Mouse (Mus musculus) liver, adult (tissue): Measurements from ENCODE around the gene Kazald1.

Experiments
- GATA4 ChIP-seq: IDR thresholded peaks from 2 replicates; pipeline ENCODE4 v1.6.1; 2014; ENCODE audit warnings: mild to moderate bottlenecking, low read length; ENCODE audit not compliant: insufficient replicate concordance

Gene Kazald1

DNA sequence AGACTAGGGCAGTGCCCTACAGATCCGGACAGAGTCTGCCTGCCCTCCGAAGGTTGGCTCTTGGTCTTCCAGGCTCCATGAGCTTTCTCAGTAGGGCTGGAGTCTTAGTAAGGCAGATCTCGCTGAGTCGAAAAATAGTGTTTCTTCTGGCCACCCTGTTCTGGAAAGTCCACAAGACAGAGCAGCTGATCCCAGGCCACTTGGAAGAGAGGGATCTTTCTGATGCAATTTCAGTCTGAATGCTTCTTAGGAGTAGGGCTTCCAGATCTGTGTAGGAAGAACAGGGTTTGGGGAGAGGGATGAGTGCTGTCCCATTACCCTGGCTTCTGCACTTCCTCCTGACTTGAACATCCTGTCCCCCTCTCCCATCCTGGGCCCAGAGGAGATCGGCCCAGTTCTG is 29.4 kb upstream of the Kazald1 start, which contains the start of gene Pdzd7:
TSS of gene Pdzd7 (minus strand) at position 67 of the 400 bp plus-strand sequence.
- no peak for TF ChIP-seq GATA4

DNA sequence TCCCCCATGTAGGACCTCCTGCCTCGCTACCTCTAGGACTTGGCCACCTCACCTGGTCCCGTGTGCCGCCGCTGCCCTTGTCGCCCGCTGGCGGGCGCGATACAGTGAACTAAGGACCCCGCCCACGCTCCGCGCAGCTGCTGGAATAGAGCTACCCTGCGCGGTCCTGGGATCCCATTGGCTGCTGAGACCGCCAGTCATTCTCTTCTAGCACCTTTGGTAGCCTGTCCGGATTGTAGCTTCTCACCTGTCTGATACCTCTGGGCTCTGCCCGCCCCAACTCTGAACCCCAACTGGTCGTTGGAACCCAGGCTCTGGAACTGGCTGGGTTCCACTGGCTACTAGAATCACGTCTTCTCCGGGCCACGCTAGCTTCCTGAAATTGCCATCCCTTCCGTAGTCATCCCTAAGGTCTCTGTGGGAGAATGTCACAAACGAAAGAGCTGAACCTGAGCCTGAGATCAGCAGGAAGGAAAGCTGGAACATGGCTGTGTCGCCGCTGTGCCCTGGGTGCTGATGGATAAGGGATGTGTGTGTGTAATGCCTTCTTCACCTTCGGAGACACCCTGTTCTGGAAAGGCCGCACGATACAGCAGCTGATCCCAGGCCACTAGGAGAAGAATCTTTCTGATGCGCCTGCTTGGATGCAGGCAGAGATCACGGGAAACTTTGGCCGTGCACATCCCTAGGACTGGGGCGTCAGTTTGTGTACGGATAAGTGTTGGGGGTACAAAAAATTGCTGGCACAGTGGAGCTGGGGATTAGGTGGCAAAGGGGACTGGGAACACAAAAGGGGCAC is 28.3 kb upstream of the Kazald1 start:
- TF ChIP-seq GATA4: no peak

DNA sequence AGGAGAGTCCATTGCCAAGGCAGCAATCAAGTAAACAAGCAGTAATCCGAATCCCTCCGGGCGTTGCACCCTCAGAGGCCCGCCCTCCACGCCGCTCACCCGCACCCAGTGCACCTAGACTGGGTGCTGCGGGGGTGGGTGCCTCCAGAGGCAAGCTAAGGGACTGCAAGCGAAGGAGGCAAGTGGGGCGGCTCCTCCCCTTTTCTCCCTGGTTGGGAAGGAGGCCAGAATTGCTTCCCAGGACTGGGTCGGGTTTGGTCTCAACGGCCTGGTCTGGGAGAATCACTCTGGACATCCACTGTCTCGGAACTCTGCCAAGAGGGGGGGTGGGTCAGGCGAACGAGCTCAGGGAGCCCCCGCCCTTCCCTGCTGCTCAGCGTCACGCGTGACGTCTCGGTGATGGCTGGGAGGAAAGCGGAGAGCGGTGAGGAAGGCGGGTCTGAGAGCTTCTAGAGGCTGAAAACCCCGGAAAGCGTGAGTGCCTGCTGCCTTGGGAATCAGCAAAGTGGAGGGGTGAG is 27.6 kb upstream of the Kazald1 start, which contains the start of gene Sfxn3:
TSS of gene Sfxn3 (plus strand) at position 87 of the 518 bp plus-strand sequence.
- no peak; the same call in 1 of the 2 replicates for TF ChIP-seq GATA4

DNA sequence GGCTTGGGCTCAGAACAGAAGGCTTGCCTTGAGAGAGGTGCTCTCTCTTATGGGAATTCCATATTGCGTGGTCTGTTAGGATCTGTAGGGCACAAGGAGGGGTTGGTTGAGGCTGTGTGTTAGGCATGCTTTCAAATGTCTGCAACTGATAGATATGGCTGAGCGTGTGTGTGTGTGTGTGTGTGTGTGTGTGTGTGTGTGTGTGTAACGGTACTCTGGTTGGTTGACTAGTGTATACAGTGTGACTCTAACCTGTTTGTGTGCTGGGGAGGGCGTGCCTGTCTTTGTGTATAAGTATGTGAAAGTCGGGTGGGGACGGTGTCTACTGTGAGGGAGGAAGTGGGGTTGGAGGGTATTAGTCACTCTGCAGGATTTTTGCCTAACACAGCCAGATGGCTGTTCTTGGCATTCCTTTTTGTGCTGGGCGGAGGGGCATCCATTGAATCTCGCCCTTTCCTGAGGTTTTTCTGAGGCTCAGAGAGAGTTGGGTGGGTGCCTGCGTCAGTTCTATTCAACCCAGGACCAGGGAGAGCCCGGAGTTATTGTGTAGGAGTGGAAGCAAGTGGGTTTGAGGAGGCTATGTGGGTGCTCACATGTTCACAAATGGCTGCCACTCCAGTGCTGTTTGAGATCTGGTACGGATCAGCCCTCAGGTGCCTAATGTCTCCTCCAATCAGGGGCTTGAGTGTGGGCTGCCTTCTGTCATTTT is 27.0 kb upstream of the Kazald1 start:
- TF ChIP-seq GATA4: no peak

DNA sequence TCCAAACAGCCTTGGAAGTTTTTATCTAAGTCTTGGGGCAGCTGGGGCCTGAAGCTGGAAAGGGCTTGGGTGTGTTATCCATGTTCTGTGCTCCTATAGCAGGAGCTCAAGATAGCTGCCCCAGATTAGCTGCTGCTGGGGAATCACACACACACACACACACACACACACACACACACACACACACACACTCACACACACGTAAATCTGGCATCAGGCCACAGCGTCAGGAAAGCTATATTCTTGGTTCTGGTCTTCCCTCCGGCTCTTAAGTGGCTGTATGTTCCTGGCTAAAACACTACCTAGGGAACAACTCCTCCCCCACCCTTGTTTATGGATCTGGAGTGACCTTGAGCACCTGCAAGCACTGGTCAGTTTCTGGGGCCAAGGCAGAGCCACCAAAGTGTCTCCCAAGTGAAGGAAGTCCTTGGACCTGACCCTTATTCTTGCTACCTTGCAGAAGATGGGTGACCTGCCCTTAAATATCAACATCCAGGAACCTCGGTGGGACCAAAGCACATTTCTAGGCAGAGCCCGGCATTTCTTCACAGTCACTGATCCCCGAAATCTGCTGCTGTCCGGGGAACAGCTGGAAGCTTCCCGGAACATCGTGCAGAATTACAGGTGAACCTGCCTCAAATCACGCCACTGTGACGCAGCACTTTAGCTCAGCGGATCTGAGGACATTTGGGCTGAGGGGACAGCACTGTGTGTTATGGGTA is 26.2 kb upstream of the Kazald1 start:
- no peak for TF ChIP-seq GATA4

DNA sequence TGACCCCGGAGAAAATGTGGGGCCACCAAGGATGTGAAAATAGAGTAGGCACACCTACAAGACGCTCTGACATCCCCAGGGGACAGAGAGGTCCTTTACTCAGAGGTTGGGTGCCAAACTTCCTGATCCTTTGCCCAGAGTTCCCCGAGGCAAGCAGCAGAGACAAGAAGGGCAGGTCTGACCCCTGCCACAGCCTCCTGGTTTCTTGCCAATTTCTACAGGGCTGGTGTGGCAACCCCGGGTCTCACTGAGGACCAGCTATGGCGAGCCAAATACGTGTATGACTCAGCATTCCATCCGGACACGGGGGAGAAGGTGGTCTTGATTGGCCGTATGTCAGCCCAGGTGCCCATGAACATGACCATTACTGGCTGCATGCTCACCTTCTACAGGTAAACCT is 25.5 kb upstream of the Kazald1 start:
- no peak for TF ChIP-seq GATA4

DNA sequence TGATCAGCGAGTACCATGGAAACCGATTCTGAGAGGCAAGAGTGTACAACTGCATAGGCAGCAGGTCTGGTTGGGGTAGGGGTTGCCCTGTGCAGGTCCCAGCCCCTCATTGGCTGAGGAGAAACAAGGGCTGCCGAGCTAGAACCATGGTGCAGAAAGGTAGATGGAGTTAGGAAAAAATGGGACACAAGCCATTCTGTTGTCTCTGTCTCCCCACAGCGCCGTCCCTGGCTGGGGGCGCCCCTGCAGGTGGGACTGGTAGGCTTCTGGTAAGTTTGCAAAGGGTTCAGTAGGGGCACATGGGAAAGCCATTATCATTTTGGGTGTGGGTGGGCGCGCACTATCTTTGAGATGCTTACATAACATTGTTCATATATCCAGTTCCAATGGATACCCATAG is 21.6 kb upstream of the Kazald1 start:
- TF ChIP-seq GATA4: no peak

DNA sequence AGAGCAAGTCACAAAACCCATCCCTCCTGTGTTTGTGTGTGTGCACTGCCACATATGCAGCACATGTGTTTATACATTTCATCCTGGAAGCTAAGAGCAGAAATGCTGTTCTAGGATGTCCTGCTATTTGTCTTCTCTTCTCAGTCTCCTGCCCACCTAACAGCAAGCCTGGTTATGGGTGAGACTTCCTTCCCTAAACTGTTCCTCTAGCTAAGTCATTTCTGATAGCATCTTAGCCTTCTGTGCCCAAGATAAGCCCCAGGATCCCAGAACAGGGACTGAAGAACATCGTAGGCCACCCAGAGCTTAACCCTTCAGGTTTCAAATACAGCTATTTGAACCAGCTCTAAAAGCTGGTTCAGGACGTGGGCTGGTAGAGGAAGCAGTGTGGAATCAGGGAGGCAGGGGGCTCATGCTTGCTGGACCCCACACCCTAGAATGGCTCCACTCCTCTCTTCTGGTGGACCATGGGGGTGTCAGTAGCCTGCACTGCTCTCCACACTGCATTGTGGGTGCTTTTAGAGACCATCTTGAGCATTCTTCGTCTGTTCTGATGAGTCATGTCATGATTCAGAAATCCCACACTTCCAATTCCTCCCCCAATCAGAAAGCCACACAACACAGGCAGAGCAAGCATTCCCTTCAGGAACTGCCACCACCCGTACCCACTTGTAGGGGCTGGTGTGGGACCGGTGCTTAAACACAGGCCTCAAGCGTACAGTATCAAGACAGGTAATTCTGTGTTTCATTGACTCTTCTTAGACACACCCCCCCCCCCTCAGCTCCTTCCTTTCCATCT is 19.9 kb upstream of the Kazald1 start:
- TF ChIP-seq GATA4: no peak

DNA sequence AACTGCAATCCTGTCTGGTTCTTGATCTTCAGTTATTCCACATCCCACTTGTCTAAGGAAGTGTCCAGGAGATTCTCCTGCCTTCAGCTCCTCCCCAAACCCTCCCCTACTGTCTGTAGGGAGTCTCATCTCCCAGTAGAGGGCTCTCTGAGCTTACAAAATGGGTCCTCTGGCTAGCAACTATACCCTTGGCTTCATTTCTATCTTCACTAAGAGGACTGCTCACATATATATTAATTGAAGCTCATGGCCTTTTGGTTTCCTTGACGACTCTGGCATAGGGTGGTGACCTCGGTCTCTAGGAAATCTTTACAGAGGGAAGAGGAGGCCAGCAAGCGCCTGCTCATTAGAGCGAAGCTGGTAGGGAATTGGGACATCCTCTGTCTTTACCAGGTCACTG is 18.7 kb upstream of the Kazald1 start:
- no peak for TF ChIP-seq GATA4

DNA sequence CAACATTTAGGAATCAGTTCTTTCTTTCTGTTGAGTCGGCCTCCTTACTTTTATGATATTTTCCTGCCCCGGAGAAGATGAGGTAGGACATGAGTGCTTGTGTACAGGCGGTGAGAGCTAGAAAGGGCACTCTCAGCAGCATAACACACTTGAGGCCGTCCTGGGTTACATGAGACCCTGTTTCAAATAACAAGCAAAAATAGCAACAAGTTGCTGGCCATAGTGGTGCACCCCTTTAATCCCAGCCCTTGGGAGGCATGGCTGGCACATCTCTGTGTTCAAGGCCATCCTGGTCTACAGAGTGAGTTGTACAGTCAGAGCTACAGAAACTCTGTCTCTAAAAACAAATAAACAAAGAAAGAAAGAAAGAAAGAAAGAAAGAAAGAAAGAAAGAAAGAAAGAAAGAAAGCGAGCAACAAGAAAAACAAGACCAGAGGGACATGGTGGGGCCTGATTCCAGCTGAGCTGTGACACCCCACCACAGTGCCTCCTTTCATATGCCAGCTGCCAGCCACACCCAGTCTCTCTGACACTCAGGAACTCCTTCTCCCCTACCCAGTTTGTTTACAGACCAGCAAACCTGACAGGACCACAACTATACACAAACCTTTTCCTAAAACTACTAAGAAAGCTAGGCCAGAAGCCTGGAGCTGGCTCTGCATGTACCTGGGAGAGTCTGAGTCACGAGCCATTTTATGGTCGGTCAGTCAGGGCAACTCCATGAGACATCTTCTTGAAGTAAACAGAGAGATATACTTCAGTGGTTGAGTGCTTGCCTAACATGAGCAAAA is 17.9 kb upstream of the Kazald1 start:
- TF ChIP-seq GATA4: no peak

DNA sequence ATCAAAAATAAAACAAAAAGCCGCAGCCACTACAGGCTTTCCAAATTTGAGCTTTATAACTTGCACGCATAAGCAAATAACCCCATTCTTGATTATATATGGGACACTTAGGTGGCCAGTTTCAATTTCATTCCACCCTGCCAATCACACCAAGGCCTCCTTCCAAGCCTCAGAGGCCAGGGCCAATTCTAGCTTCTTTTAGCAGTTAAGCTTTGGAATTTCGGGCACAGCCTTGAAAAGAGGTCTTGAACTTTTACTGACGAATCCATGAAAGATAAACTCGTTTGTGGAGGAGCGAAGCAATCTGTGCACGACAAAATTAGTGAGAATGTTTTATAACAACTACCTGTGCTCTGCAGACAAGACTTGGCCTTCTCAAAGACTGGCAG is 17.3 kb upstream of the Kazald1 start:
- TF ChIP-seq GATA4: no peak

DNA sequence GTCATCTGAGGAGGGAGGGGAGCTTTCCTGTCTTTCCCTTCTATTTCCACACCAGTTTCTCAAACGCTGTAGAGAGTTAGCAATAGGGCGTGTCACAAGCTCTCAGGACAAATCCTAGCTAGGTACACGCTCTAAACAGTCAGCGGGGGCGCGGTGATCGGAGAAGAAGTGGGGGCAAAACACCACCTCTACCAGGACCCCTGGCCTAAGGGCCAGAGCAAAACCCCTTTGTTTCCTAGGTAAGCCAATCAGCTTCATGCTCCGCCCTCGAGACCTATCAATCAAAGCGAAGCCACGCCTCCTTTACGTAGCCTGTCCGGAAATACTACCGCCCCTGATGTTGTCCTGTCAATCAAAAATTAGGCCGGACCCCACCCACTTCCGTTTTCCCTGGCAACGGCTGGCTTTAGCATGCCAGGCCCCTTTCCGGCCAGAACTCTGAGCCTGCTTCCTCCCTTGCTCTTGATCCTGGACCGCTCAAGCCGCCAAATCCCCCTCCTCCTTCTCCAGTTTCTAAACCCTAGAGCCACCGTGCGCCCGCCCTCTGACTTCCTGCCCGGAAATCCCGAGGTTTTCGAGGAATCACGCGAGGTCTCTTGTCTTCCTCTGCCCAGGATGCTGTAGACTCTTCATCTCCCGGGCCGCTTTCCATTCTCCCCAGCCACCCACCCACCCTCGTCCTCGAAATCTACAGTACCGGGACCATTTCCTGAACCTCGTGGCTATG is 16.8 kb upstream of the Kazald1 start:
- no peak for TF ChIP-seq GATA4

DNA sequence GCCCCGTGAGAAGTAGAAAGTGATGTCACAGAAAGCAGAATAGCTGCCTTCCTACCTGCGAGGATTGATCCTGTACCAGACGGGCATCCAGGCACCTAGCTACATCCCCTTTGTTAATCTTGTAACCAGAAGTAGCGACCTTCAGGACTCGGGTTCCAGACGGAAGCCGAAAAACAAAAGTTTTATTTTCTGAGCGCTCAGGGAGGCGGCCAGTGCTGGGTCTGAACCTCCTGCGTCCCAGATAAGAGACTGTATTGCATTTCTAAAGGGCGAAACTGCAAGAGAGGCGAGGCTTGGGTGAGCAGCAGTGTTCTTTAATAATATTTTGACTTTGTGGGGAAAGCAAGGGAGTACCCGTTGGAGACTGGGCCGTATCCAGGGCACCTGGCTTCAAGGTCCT is 16.2 kb upstream of the Kazald1 start:
- no peak for TF ChIP-seq GATA4
